Mouse (Mus musculus): ENCODE results near the gene Ddb2. TPM values are rescaled to one million over a fixed set of nuclear protein-coding genes. Genes with fewer than 3 reads are reported as not detected.

Gene Ddb2
- polyA plus RNA-seq, 1 experiment from 2014 or later: 12.6 TPM

- ATAC-seq (replicated peaks; ENCODE audit: insufficient number of reproducible peaks, low FRiP score, low TSS enrichment, low read depth): no peak
- H3K36me3 ChIP-seq (replicated peaks; ENCODE audit: control insufficient read depth, insufficient read depth, low read depth, low read length): no peaks in the 10 kb centered on the region; the same call in 1 of the 2 replicates
- no peaks in the 10 kb centered on the region for H3K9me3 ChIP-seq (replicated peaks; ENCODE audit: control insufficient read depth, low read length)
- 85% methylated on average over 5 of the region's 5 CpGs for WGBS
- H3K27ac ChIP-seq (replicated peaks; ENCODE audit: low read depth, low read length): no peak overlapping the region
- H3K4me3 ChIP-seq (ENCODE audit: low read depth, low read length): no peak overlapping the region
- no peak overlapping the region for H3K4me2 ChIP-seq (ENCODE audit: low read depth, low read length)
- no peak for DNase-seq (ENCODE audit: low spot score)
- no peak overlapping the region for H3K9ac ChIP-seq (replicated peaks; ENCODE audit: low read length)
- no peaks in the 10 kb centered on the region for H3K4me1 ChIP-seq (ENCODE audit: control insufficient read depth, insufficient read depth, low read length)
- H3K27me3 ChIP-seq (ENCODE audit: control insufficient read depth, insufficient read depth, low read length): no peaks in the 10 kb centered on the region
These were observed 73.2 kb downstream of the Ddb2 start for GRCm38 (mm10) chr2:91163532-91163931.

GRCm38 (mm10) chr2:91162952-91163351 lies 73.8 kb downstream of the Ddb2 start:
- Histone ChIP-seq H3K9ac (replicated peaks; ENCODE audit: low read length) (no peak overlapping the region), H3K4me3 (ENCODE audit: low read depth, low read length) (no peak overlapping the region), H3K27me3 (ENCODE audit: control insufficient read depth, insufficient read depth, low read length) (no peaks in the 10 kb centered on the region), H3K36me3 (replicated peaks; ENCODE audit: control insufficient read depth, insufficient read depth, low read depth, low read length) (no peaks in the 10 kb centered on the region; the same call in 1 of the 2 replicates), H3K9me3 (replicated peaks; ENCODE audit: control insufficient read depth, low read length) (no peaks in the 10 kb centered on the region), H3K27ac (replicated peaks; ENCODE audit: low read depth, low read length) (no peak overlapping the region), H3K4me1 (ENCODE audit: control insufficient read depth, insufficient read depth, low read length) (no peaks in the 10 kb centered on the region), H3K4me2 (ENCODE audit: low read depth, low read length) (no peak overlapping the region)
- DNase-seq (ENCODE audit: low spot score): no peak
- WGBS: 87% methylated on average over 4 of the region's 4 CpGs
- no peak for ATAC-seq (replicated peaks; ENCODE audit: insufficient number of reproducible peaks, low FRiP score, low TSS enrichment, low read depth)

Other genes with a start within 250 kb of the Ddb2 start
- gene Rapsn, start 201.4 kb downstream of the Ddb2 start, polyA plus RNA-seq (2014; fragmentation: Nextera tagmentation; extraction: Ambion mirVana): 3.5 and 4.5 TPM in 2 replicates
- gene Psmc3, start 183.0 kb downstream of the Ddb2 start, polyA plus RNA-seq (2014; fragmentation: Nextera tagmentation; extraction: Ambion mirVana): 388 and 406 TPM in 2 replicates
- 22.0 and 22.1 TPM in 2 replicates for gene Slc39a13, start 166.6 kb downstream of the Ddb2 start, polyA plus RNA-seq (2014; fragmentation: Nextera tagmentation; extraction: Ambion mirVana)
- gene Spi1, start 154.6 kb downstream of the Ddb2 start, polyA plus RNA-seq (2014; fragmentation: Nextera tagmentation; extraction: Ambion mirVana): 3.0 and 3.6 TPM in 2 replicates
- gene Mybpc3, start 118.8 kb downstream of the Ddb2 start, polyA plus RNA-seq (2014; fragmentation: Nextera tagmentation; extraction: Ambion mirVana): 0.25 and 1.6 TPM in 2 replicates
- 7.9 and 8.0 TPM in 2 replicates for gene Madd, start 53.1 kb downstream of the Ddb2 start, polyA plus RNA-seq (2014; fragmentation: Nextera tagmentation; extraction: Ambion mirVana)
- 0.91 and 0.95 TPM in 2 replicates for gene Nr1h3, start 34.1 kb downstream of the Ddb2 start, polyA plus RNA-seq (2014; fragmentation: Nextera tagmentation; extraction: Ambion mirVana)
- 31.1 and 37.2 TPM in 2 replicates for gene Acp2, start 34.1 kb downstream of the Ddb2 start, polyA plus RNA-seq (2014; fragmentation: Nextera tagmentation; extraction: Ambion mirVana)
- gene Pacsin3, start 19.0 kb upstream of the Ddb2 start, polyA plus RNA-seq (2014; fragmentation: Nextera tagmentation; extraction: Ambion mirVana): 20.1 and 23.0 TPM in 2 replicates
- gene Arfgap2, start 28.0 kb upstream of the Ddb2 start, polyA plus RNA-seq (2014; fragmentation: Nextera tagmentation; extraction: Ambion mirVana): 82.9 and 83.6 TPM in 2 replicates
- gene 1110051M20Rik, start 207.7 kb upstream of the Ddb2 start, polyA plus RNA-seq (2014; fragmentation: Nextera tagmentation; extraction: Ambion mirVana): 79.8 and 84.7 TPM in 2 replicates
- 5.2 and 6.3 TPM in 2 replicates for gene Lrp4, start 220.5 kb upstream of the Ddb2 start, polyA plus RNA-seq (2014; fragmentation: Nextera tagmentation; extraction: Ambion mirVana)

All from embryonic facial prominence, embryonic 11.5 days (tissue).